Mouse (Mus musculus) forebrain, embryonic 16.5 days (tissue): ENCODE results near the gene Jpt2. TPM values are rescaled to one million over a fixed set of nuclear protein-coding genes. Genes with fewer than 3 reads are reported as not detected.

Experiments used
- ATAC-seq: fragments of 200-750 bp; cut with Nextera tagmentation; 2 replicates; pipeline ENCODE4 v1.8.0; 2017; ENCODE audit warnings: mild to moderate bottlenecking, moderate library complexity
- H3K27ac ChIP-seq: fragments of 300-500 bp; sonication (generic); 2 replicates; pipeline ENCODE4 v1.5.1; 2014; ENCODE audit warnings: low read length, control low read depth
- H3K27me3 ChIP-seq: fragments of 300-500 bp; sonication (generic); replicated peaks from 2 replicates; pipeline ENCODE4 v1.6.1; 2014; ENCODE audit warnings: low read length; ENCODE audit not compliant: control insufficient read depth, insufficient read depth
- H3K36me3 ChIP-seq: fragments of 300-500 bp; sonication (generic); 2 replicates; pipeline ENCODE4 v1.6.1; 2014; ENCODE audit not compliant: control insufficient read depth, insufficient read depth
- H3K4me1 ChIP-seq: fragments of 300-500 bp; sonication (generic); replicated peaks from 2 replicates; pipeline ENCODE4 v1.6.1; 2014; ENCODE audit warnings: low read length; ENCODE audit not compliant: control insufficient read depth, insufficient read depth
- H3K4me2 ChIP-seq: fragments of 300-500 bp; sonication (generic); 2 replicates; pipeline ENCODE4 v1.6.1; 2014; ENCODE audit warnings: mild to moderate bottlenecking, low read length, control low read depth
- H3K4me3 ChIP-seq: fragments of 300-500 bp; sonication (generic); replicated peaks from 2 replicates; pipeline ENCODE4 v1.5.1; 2014; ENCODE audit warnings: mild to moderate bottlenecking, low read length, control low read depth
- H3K9ac ChIP-seq: fragments of 300-500 bp; sonication (generic); replicated peaks from 2 replicates; pipeline ENCODE4 v1.6.1; 2014; ENCODE audit warnings: low read depth, low read length, control low read depth
- H3K9me3 ChIP-seq: fragments of 300-500 bp; sonication (generic); 2 replicates; pipeline ENCODE4 v1.6.1; 2016; ENCODE audit warnings: low read length; ENCODE audit not compliant: control insufficient read depth
- WGBS: fragments of 180-500 bp; shearing (Covaris S2); extraction: QIAGEN DNeasy Blood & Tissue Kit; methylation state at CpG from one replicate; pipeline ENCODE4 v1.1.7; 2014; 5-methylcytosine and 5-hydroxymethylcytosine counted together
- polyA plus RNA-seq: library from polyadenylated mRNA; unstranded; fragments of >200 nt; fragmentation: Nextera tagmentation; extraction: Ambion mirVana; gene quantifications from 2 replicates; pipeline ENCODE4 v1.2.1, GENCODE M21; 2015

Gene Jpt2
- polyA plus RNA-seq, 1 experiment from 2014 or later = 99.1 TPM

DNA sequence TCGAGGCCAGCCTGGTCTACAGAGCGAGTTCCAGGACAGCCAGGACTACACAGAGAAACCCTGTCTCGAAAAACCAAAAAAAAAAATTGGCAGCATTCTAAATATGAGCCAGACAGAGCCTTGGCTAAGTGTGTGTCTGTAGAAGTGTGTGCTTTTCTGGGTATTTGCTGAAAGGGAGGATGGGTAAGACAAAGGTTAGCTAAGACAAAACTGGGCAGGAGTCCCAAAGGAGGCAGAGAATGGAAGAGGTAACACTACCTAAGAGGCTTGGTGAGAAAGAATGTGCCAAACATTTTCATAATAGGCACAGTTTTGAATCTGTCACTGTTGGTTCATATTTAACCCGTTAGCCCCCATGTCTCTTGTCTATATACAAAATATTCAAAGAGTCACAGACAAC, 28.1 kb downstream of the Jpt2 start:
- H3K27me3 ChIP-seq = no peaks in the 10 kb centered on the region
- WGBS = 96% methylated on average over 4 of the region's 4 CpGs
- no peak for ATAC-seq

DNA sequence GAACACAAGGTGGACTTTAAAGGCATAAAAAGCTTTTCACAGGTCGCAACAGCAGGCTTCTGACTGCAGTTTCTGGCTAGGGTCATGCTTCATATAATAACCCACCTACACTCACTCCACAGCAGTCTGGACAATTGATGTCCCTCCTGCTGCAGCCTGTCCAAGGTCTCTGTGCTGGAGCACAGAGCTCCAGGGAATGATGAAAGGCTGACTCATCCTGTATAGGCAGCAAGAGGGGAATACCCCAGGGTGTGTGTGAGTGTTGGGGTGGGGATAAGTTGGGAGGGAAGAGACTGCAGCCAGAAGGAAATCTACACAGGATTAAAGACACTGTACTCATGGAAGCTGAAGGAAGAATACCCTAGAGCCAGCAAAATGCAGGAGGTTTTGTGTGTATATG, 31.0 kb downstream of the Jpt2 start:
- no peak overlapping the region for H3K4me3 ChIP-seq
- H3K36me3 ChIP-seq = peaks cover 16% of the 10 kb centered on the region
- H3K9ac ChIP-seq = no peak overlapping the region
- ATAC-seq = no peak
- no peaks in the 10 kb centered on the region for H3K9me3 ChIP-seq
- H3K4me1 ChIP-seq = peaks cover 14% of the 10 kb centered on the region
- WGBS = 94% methylated on average over 1 of the region's 1 CpGs
- no peaks in the 10 kb centered on the region for H3K27me3 ChIP-seq
- H3K4me2 ChIP-seq = no peak overlapping the region
- no peak overlapping the region for H3K27ac ChIP-seq

More for the DNA sequence above, 28.1 kb downstream of the Jpt2 start:
- Histone ChIP-seq H3K9me3 (no peaks in the 10 kb centered on the region), H3K9ac (no peak overlapping the region), H3K4me1 (peaks cover 28% of the 10 kb centered on the region), H3K27ac (no peak overlapping the region), H3K4me2 (no peak overlapping the region), H3K36me3 (peaks cover 3% of the 10 kb centered on the region), H3K4me3 (no peak overlapping the region)

DNA sequence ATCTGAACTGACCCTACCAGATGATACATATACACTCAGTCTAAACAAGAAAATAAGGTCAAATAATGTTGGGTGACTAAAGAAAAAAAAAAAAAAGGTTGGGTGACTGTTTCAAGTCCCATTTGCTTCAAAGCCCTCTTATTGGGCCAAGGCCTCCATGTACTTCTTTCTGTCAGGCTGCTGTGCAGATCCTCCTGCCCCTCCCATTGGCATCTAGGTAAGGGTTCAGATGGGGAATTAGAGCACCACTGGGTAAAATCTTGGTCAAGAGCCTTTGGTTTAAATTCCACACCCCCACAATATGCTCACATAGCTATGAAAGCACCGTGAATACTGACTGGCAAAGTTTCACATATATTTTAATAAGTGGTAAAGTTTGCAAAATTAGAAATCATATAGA, 37.2 kb downstream of the Jpt2 start:
- no peaks in the 10 kb centered on the region for H3K4me1 ChIP-seq
- no peaks in the 10 kb centered on the region for H3K9me3 ChIP-seq
- 97% methylated on average over 1 of the region's 1 CpGs for WGBS
- no peaks in the 10 kb centered on the region for H3K27me3 ChIP-seq
- no peak for ATAC-seq
- no peak overlapping the region for H3K9ac ChIP-seq
- no peak overlapping the region for H3K4me3 ChIP-seq
- no peak overlapping the region for H3K4me2 ChIP-seq
- no peak overlapping the region for H3K27ac ChIP-seq
- H3K36me3 ChIP-seq = peaks cover 52% of the 10 kb centered on the region

DNA sequence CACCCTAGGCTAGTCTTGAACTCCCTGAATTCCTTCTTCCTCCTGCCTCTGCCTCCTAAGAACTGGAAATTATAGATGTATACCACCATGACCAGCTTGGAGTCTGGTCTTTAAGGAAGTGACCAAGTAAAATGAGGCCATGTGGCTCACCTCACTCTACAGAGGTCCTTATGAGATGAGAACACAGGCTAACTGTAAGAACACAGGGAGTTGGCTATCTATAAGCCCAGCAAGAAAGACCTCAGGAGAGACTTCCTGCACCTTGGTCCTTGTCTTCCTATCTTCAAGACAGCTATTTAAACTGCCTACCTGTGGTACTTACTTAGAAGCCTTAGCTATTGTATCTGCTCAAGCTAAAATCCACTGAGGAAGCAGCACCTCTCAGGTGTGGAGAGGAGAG, 46.5 kb downstream of the Jpt2 start:
- H3K4me2 ChIP-seq = no peak overlapping the region
- H3K27ac ChIP-seq = no peak overlapping the region
- ATAC-seq = no peak
- no peaks in the 10 kb centered on the region for H3K4me1 ChIP-seq
- no peak overlapping the region for H3K4me3 ChIP-seq
- no peaks in the 10 kb centered on the region for H3K27me3 ChIP-seq
- no peaks in the 10 kb centered on the region for H3K9me3 ChIP-seq
- peaks cover 55% of the 10 kb centered on the region for H3K36me3 ChIP-seq
- no peak overlapping the region for H3K9ac ChIP-seq

DNA sequence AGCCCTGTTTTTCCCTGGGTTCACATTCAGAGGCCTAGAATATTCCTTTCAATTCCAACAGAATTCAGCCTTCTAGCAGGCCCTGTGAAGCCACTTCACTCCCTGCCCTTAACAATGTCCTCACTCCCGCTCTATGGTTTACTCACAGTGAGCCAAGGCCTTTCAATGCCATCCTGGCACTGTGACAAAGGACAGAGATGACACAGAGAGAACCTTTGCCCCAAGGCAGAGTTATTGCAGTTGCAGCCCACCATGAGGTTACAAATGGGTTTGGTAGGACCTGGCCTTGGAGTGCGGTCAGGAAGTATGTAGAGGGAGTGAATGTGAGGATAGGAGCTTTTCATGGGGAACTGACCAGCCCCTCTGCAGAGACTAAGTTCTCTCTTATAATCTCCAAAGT, 52.9 kb downstream of the Jpt2 start:
- H3K9ac ChIP-seq = no peak overlapping the region
- H3K9me3 ChIP-seq = no peaks in the 10 kb centered on the region
- no peak overlapping the region for H3K4me3 ChIP-seq
- no peak overlapping the region for H3K4me2 ChIP-seq
- no peak for ATAC-seq
- peaks cover 62% of the 10 kb centered on the region for H3K36me3 ChIP-seq
- WGBS = 89% methylated on average over 2 of the region's 2 CpGs
- H3K27me3 ChIP-seq = no peaks in the 10 kb centered on the region
- no peak overlapping the region for H3K27ac ChIP-seq
- H3K4me1 ChIP-seq = no peaks in the 10 kb centered on the region

DNA sequence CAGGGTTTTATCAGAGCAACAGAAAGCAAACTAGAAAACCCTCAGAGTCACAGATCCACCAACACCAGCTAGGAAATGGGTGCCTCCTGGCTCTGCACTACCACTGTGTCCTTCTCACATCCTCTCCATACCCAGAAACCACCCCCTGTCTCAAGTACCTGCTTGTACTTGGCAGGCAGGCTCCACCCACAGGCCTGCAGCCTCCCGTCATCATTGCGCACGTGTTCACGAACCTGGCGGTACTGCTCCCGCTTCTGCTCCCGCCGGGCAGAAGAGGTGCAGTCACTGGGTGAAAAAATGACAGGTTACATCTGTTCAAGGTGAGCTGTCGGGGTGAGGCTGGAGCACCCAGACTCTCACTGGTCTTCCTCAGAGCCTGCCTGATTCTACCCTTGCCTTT, 56.7 kb downstream of the Jpt2 start:
- Histone ChIP-seq H3K27me3 (no peaks in the 10 kb centered on the region), H3K4me2 (no peak overlapping the region), H3K9me3 (no peaks in the 10 kb centered on the region), H3K9ac (no peak overlapping the region), H3K27ac (no peak overlapping the region), H3K4me1 (no peaks in the 10 kb centered on the region), H3K36me3 (peaks cover 66% of the 10 kb centered on the region), H3K4me3 (no peak overlapping the region)
- no peak for ATAC-seq
- 93% methylated on average over 9 of the region's 9 CpGs for WGBS

DNA sequence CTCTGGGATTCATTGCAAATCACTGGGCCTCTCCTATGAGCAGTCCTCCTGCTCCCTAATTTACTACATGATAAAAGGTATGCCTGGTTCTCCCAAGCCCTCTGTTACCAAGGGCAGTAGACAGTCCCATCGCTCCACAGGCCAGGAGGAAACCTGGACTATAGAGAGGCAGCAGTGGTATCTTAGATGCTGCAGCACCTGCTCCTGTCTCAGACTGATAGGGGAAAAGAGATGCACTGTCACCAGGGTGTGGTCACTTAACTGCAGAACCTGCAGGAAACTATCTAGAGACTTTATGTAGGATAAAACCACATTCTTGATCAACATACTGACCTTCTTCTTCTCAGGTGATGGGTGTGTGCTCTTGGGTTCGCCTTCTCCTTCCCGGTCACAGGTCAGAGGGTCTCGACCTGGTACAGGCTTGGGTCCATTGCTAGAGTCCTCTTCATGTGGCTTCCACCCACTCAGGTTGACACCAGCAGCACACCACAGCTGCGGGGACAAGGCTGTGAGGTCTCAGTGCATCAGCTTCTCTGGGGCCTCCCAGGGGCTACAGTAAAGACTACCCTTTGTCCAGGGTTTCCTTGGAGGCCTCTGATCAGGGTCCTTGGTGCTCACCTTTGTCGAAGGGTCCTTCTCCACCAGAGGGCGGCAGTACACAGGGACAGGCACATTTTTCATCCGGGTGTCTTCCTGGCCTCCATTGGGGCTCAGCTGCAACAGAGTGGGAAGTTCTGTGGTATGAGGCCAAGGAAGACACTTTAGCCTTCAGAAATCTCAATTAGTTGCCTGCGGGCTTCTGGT, 57.6 kb downstream of the Jpt2 start:
- Histone ChIP-seq H3K9ac (no peak overlapping the region), H3K27ac (no peak overlapping the region), H3K4me2 (no peak overlapping the region), H3K4me3 (no peak overlapping the region), H3K9me3 (no peaks in the 10 kb centered on the region), H3K27me3 (no peaks in the 10 kb centered on the region), H3K36me3 (peaks cover 63% of the 10 kb centered on the region), H3K4me1 (peaks cover 2% of the 10 kb centered on the region)
- WGBS = 68% methylated on average over 9 of the region's 9 CpGs
- ATAC-seq = no peak

DNA sequence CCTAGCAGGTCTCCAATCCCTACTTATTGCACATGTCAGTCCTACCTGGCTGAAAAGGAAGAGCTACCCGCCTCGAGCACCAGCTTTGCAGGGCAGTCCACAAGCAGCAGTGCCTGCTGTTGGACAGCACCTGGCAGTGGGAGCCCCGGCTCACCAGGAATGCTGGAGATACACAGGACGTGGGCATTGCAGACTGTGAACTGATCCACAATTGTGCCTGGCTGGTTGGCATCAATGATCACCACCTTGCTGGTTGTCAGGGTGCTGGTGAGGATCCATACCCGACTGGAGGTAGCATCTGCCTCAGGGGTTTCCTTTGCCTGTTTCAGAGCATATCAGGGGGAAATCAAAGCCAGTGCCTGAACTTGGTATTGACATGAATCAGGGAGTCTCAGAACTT, 58.4 kb downstream of the Jpt2 start:
- H3K27me3 ChIP-seq = no peaks in the 10 kb centered on the region
- WGBS = 91% methylated on average over 5 of the region's 5 CpGs
- H3K9ac ChIP-seq = no peak overlapping the region
- ATAC-seq = no peak
- H3K4me2 ChIP-seq = no peak overlapping the region
- H3K36me3 ChIP-seq = peaks cover 57% of the 10 kb centered on the region
- peaks cover 9% of the 10 kb centered on the region for H3K4me1 ChIP-seq
- H3K27ac ChIP-seq = no peak overlapping the region
- no peaks in the 10 kb centered on the region for H3K9me3 ChIP-seq
- H3K4me3 ChIP-seq = no peak overlapping the region

DNA sequence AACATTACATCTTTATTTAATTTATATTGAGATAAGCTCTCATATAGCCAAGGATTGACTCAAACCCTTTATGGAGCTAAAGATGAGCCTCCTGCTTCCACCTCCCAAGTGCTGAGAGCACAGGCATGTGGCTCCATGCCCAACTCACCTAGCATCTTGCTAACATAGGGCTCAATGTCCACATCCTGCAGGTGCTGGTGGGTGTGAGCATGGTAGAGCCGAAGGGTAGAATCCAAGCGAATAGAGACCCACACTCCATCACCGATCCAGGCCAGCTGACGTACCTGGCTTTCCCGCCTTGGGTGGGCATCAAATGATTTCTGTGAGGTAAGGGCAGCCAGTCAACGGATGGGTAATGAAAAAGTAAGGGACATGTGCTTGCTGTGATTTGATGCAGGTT, 60.5 kb downstream of the Jpt2 start:
- Histone ChIP-seq H3K4me3 (no peak overlapping the region), H3K4me2 (no peak overlapping the region), H3K36me3 (peaks cover 43% of the 10 kb centered on the region), H3K27me3 (no peaks in the 10 kb centered on the region), H3K4me1 (peaks cover 22% of the 10 kb centered on the region), H3K27ac (no peak overlapping the region), H3K9me3 (no peaks in the 10 kb centered on the region), H3K9ac (no peak overlapping the region)
- ATAC-seq = no peak
- 95% methylated on average over 6 of the region's 6 CpGs for WGBS

DNA sequence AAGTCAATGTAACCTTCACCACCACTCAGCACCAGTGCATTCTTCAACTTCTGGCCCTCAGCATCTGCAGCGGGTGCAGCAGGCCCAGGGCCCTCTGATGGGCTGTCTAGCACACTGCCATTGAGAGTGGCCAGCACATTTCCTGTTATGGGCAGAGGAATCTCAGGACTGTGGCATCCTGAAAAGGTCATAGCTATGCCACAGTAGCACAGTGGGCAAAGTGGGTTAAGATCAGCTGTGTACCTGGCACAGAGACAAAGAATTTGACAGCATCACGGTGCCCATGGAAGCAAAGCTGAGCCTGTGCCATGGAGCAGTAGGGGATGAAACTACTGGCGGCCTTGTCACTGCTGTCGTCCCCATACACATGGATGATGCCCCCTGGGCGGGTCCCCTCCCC, 61.3 kb downstream of the Jpt2 start:
- Histone ChIP-seq H3K27me3 (no peaks in the 10 kb centered on the region), H3K9me3 (no peaks in the 10 kb centered on the region), H3K4me2 (no peak overlapping the region), H3K27ac (no peak overlapping the region), H3K4me1 (peaks cover 25% of the 10 kb centered on the region), H3K4me3 (no peak overlapping the region), H3K36me3 (peaks cover 35% of the 10 kb centered on the region), H3K9ac (no peak overlapping the region)
- ATAC-seq = no peak
- WGBS = 77% methylated on average over 5 of the region's 5 CpGs
